Mouse (Mus musculus) hindlimb bud, embryonic 11.5 days (tissue): ENCODE results near the gene Nop58.
"Not testable (repeated sequence)": the region's sequence is repeated elsewhere in the genome, so short reads cannot be mapped to it uniquely, and the experiment has no call there.

ENCODE experiments used
- DNase-seq: peaks from one replicate; pipeline ENCODE4 v3.0.0-alpha.2; 2012; ENCODE audit warnings: low read depth, low spot score; ENCODE audit errors: extremely low spot score

The Nop58 gene

GRCm38 (mm10) chr1:59684819-59685755 is at the start of gene Nop58:
Gene Nop58 (plus strand): TSS chr1:59684971.
- peak; percentile 95 for DNase-seq

- DNase-seq = no peak
Measured at GRCm38 (mm10) chr1:59636349-59636748, 48.4 kb upstream of the Nop58 start.

- DNase-seq = no peak
Measured at GRCm38 (mm10) chr1:59638371-59638770, 46.4 kb upstream of the Nop58 start.

- no peak for DNase-seq
Measured at GRCm38 (mm10) chr1:59642488-59642887, 42.3 kb upstream of the Nop58 start.

GRCm38 (mm10) chr1:59646502-59646901 is 38.3 kb upstream of the Nop58 start:
- not testable (repeated sequence) for DNase-seq

GRCm38 (mm10) chr1:59651201-59651819 is 33.5 kb upstream of the Nop58 start:
- DNase-seq = no peak

- DNase-seq = no peak
Measured at GRCm38 (mm10) chr1:59653243-59653911, 31.4 kb upstream of the Nop58 start.

- DNase-seq = no peak
Measured at GRCm38 (mm10) chr1:59656244-59657171, 28.3 kb upstream of the Nop58 start.

GRCm38 (mm10) chr1:59663456-59664135 is 21.2 kb upstream of the Nop58 start:
- DNase-seq = no peak

- no peak for DNase-seq
Measured at GRCm38 (mm10) chr1:59668871-59669270, 15.9 kb upstream of the Nop58 start.

- no peak for DNase-seq
Measured at GRCm38 (mm10) chr1:59669962-59670630, 14.7 kb upstream of the Nop58 start.

- peak; percentile 90 for DNase-seq
Measured at GRCm38 (mm10) chr1:59670641-59671168, 14.1 kb upstream of the Nop58 start, which contains the start of gene Sumo1. Gene Sumo1 (minus strand): TSS chr1:59670834.

- DNase-seq = no peak
Measured at GRCm38 (mm10) chr1:59673661-59674060, 11.1 kb upstream of the Nop58 start.

- no peak for DNase-seq
Measured at GRCm38 (mm10) chr1:59683926-59684818, 599 bp upstream of the Nop58 start.

GRCm38 (mm10) chr1:59687493-59687892 is 2.7 kb downstream of the Nop58 start:
- no peak for DNase-seq

- no peak for DNase-seq
Measured at GRCm38 (mm10) chr1:59690467-59690866, 5.7 kb downstream of the Nop58 start.

GRCm38 (mm10) chr1:59697751-59698150 is 13.0 kb downstream of the Nop58 start:
- DNase-seq = no peak

- no peak for DNase-seq
Measured at GRCm38 (mm10) chr1:59698207-59698606, 13.4 kb downstream of the Nop58 start.
